Mouse (Mus musculus) kidney, embryonic 16.5 days (tissue): ENCODE results near the gene Tmem242. TPM values are rescaled to one million over a fixed set of nuclear protein-coding genes. Genes with fewer than 3 reads are reported as not detected.

Source experiments
- ATAC-seq: fragments of 200-750 bp; cut with Nextera tagmentation; 2 replicates; pipeline ENCODE4 v1.8.0; 2017; ENCODE audit warnings: moderate TSS enrichment; ENCODE audit not compliant: low FRiP score, low TSS enrichment
- H3K27ac ChIP-seq: fragments of 300-500 bp; sonication (generic); 2 replicates; pipeline ENCODE4 v1.5.1; 2014; ENCODE audit warnings: low read length
- H3K27me3 ChIP-seq: fragments of 300-500 bp; sonication (generic); 2 replicates; pipeline ENCODE4 v1.6.1; 2014; ENCODE audit warnings: low read length, control low read depth, mixed read lengths; ENCODE audit not compliant: insufficient read depth
- H3K36me3 ChIP-seq: fragments of 300-500 bp; sonication (generic); 2 replicates; pipeline ENCODE4 v1.6.1; 2014; ENCODE audit warnings: low read length, control low read depth, mixed read lengths; ENCODE audit not compliant: insufficient read depth
- H3K4me1 ChIP-seq: fragments of 300-500 bp; sonication (generic); 2 replicates; pipeline ENCODE4 v1.6.1; 2014; ENCODE audit warnings: low read length, control low read depth, mixed read lengths; ENCODE audit not compliant: insufficient read depth
- H3K4me2 ChIP-seq: fragments of 300-500 bp; sonication (generic); replicated peaks from 2 replicates; pipeline ENCODE4 v1.6.1; 2014; ENCODE audit warnings: low read depth, low read length
- H3K4me3 ChIP-seq: fragments of 300-500 bp; sonication (generic); 2 replicates; pipeline ENCODE4 v1.5.1; 2014; ENCODE audit warnings: mild to moderate bottlenecking, low read length
- H3K9ac ChIP-seq: fragments of 300-500 bp; sonication (generic); replicated peaks from 2 replicates; pipeline ENCODE4 v1.6.1; 2014; ENCODE audit warnings: low read length
- H3K9me3 ChIP-seq: fragments of 300-500 bp; sonication (generic); 2 replicates; pipeline ENCODE4 v1.6.1; 2016; ENCODE audit warnings: low read length, control low read depth
- WGBS: fragments of 180-500 bp; shearing (Covaris S2); extraction: QIAGEN DNeasy Blood & Tissue Kit; methylation state at CpG from one replicate; pipeline ENCODE4 v1.1.7; 2014; 5-methylcytosine and 5-hydroxymethylcytosine counted together
- polyA plus RNA-seq: library from polyadenylated mRNA; unstranded; fragments of >200 nt; fragmentation: Nextera tagmentation; extraction: Ambion mirVana; gene quantifications from 2 replicates; pipeline ENCODE4 v1.2.1, GENCODE M21; 2015

Gene Tmem242
- polyA plus RNA-seq, 1 experiment from 2014 or later, result 141 TPM

- peaks cover 4% of the 10 kb centered on the region; the same call in 1 of the 2 replicates for H3K4me1 ChIP-seq
- no peak overlapping the region for H3K4me3 ChIP-seq
- no peak overlapping the region for H3K9ac ChIP-seq
- no peaks in the 10 kb centered on the region for H3K9me3 ChIP-seq
- WGBS, result 81% methylated on average over 16 of the region's 16 CpGs
- no peak overlapping the region for H3K27ac ChIP-seq
- H3K27me3 ChIP-seq, result no peaks in the 10 kb centered on the region
- no peak overlapping the region for H3K4me2 ChIP-seq
- H3K36me3 ChIP-seq, result no peaks in the 10 kb centered on the region
- ATAC-seq, result no peak
These were observed 44.4 kb downstream of the Tmem242 start for GRCm38 (mm10) chr17:5395454-5396205.

- H3K4me1 ChIP-seq, result no peaks in the 10 kb centered on the region
- no peaks in the 10 kb centered on the region for H3K27me3 ChIP-seq
- no peak overlapping the region for H3K27ac ChIP-seq
- no peak for ATAC-seq
- no peaks in the 10 kb centered on the region for H3K9me3 ChIP-seq
- H3K4me2 ChIP-seq, result no peak overlapping the region
- no peak overlapping the region for H3K4me3 ChIP-seq
- H3K36me3 ChIP-seq, result no peaks in the 10 kb centered on the region
- no peak overlapping the region for H3K9ac ChIP-seq
- WGBS, result 49% methylated on average over 10 of the region's 10 CpGs
These were observed 49.4 kb downstream of the Tmem242 start for GRCm38 (mm10) chr17:5390682-5391081.

GRCm38 (mm10) chr17:5388351-5388750 is 51.7 kb downstream of the Tmem242 start:
- no peaks in the 10 kb centered on the region for H3K4me1 ChIP-seq
- no peaks in the 10 kb centered on the region for H3K27me3 ChIP-seq
- no peak overlapping the region for H3K4me2 ChIP-seq
- no peak overlapping the region for H3K9ac ChIP-seq
- no peak for ATAC-seq
- 85% methylated on average over 3 of the region's 3 CpGs for WGBS
- H3K36me3 ChIP-seq, result no peaks in the 10 kb centered on the region
- no peak overlapping the region for H3K27ac ChIP-seq
- H3K9me3 ChIP-seq, result no peaks in the 10 kb centered on the region
- H3K4me3 ChIP-seq, result no peak overlapping the region

GRCm38 (mm10) chr17:5386885-5387545 is 53.0 kb downstream of the Tmem242 start:
- Histone ChIP-seq H3K27me3 (no peaks in the 10 kb centered on the region), H3K27ac (no peak overlapping the region), H3K4me3 (no peak overlapping the region), H3K36me3 (no peaks in the 10 kb centered on the region), H3K9me3 (no peaks in the 10 kb centered on the region), H3K4me1 (no peaks in the 10 kb centered on the region), H3K4me2 (no peak overlapping the region), H3K9ac (no peak overlapping the region)
- ATAC-seq, result no peak
- WGBS, result 73% methylated on average over 12 of the region's 12 CpGs

- H3K9ac ChIP-seq, result no peak overlapping the region
- H3K27ac ChIP-seq, result no peak overlapping the region
- H3K9me3 ChIP-seq, result no peaks in the 10 kb centered on the region
- H3K36me3 ChIP-seq, result no peaks in the 10 kb centered on the region
- WGBS, result 85% methylated on average over 1 of the region's 1 CpGs
- no peaks in the 10 kb centered on the region for H3K4me1 ChIP-seq
- H3K4me2 ChIP-seq, result no peak overlapping the region
- no peaks in the 10 kb centered on the region for H3K27me3 ChIP-seq
- ATAC-seq, result no peak
- no peak overlapping the region for H3K4me3 ChIP-seq
These were observed 54.4 kb downstream of the Tmem242 start for GRCm38 (mm10) chr17:5385694-5386093.

- WGBS, result 30% methylated on average over 7 of the region's 7 CpGs
- peaks cover 2% of the 10 kb centered on the region; the same call in 1 of the 2 replicates for H3K27me3 ChIP-seq
- H3K4me1 ChIP-seq, result no peaks in the 10 kb centered on the region; the same call in 1 of the 2 replicates
- H3K9me3 ChIP-seq, result no peaks in the 10 kb centered on the region
- no peak overlapping the region for H3K9ac ChIP-seq
- H3K27ac ChIP-seq, result no peak overlapping the region
- H3K36me3 ChIP-seq, result no peaks in the 10 kb centered on the region
- ATAC-seq, result no peak
- no peak overlapping the region for H3K4me3 ChIP-seq
- no peak overlapping the region; the same call in 1 of the 2 replicates for H3K4me2 ChIP-seq
These were observed 62.1 kb downstream of the Tmem242 start for GRCm38 (mm10) chr17:5377930-5378310.

GRCm38 (mm10) chr17:5377151-5377929 is 62.7 kb downstream of the Tmem242 start:
- 40% methylated on average over 11 of the region's 11 CpGs for WGBS
- Histone ChIP-seq H3K9ac (no peak overlapping the region), H3K9me3 (no peaks in the 10 kb centered on the region), H3K27ac (no peak overlapping the region), H3K4me1 (no peaks in the 10 kb centered on the region; the same call in 1 of the 2 replicates), H3K27me3 (peaks cover 2% of the 10 kb centered on the region; the same call in 1 of the 2 replicates), H3K4me3 (no peak overlapping the region), H3K36me3 (no peaks in the 10 kb centered on the region), H3K4me2 (no peak overlapping the region; the same call in 1 of the 2 replicates)
- ATAC-seq, result no peak

GRCm38 (mm10) chr17:5372951-5373350 is 67.1 kb downstream of the Tmem242 start:
- no peak for ATAC-seq
- Histone ChIP-seq H3K27ac (no peak overlapping the region), H3K4me1 (no peaks in the 10 kb centered on the region; the same call in 1 of the 2 replicates), H3K4me3 (no peak overlapping the region), H3K36me3 (no peaks in the 10 kb centered on the region), H3K27me3 (peaks cover 2% of the 10 kb centered on the region; the same call in 1 of the 2 replicates), H3K9me3 (no peaks in the 10 kb centered on the region), H3K9ac (no peak overlapping the region), H3K4me2 (no peak overlapping the region)
- WGBS, result 85% methylated on average over 8 of the region's 8 CpGs

- Histone ChIP-seq H3K4me2 (no peak overlapping the region), H3K9me3 (no peaks in the 10 kb centered on the region), H3K4me3 (no peak overlapping the region), H3K27me3 (no peaks in the 10 kb centered on the region), H3K36me3 (no peaks in the 10 kb centered on the region), H3K27ac (no peak overlapping the region), H3K9ac (no peak overlapping the region), H3K4me1 (no peaks in the 10 kb centered on the region)
- ATAC-seq, result no peak
- 58% methylated on average over 7 of the region's 7 CpGs for WGBS
These were observed 68.5 kb downstream of the Tmem242 start for GRCm38 (mm10) chr17:5371521-5371920.
